Mouse (Mus musculus) midbrain, embryonic 12.5 days (tissue): ENCODE data around the gene Mturn. TPM values are rescaled to one million over a fixed set of nuclear protein-coding genes. Genes with fewer than 3 reads are reported as not detected.

Experiments used
- ATAC-seq: fragments of 200-750 bp; cut with Nextera tagmentation; 2 replicates; pipeline ENCODE4 v1.8.0; 2017; ENCODE audit warnings: low read depth, moderate TSS enrichment, moderate library complexity; ENCODE audit not compliant: low FRiP score
- H3K27ac ChIP-seq: fragments of 300-500 bp; sonication (generic); replicated peaks from 2 replicates; pipeline ENCODE4 v1.5.1; 2016; ENCODE audit warnings: mild to moderate bottlenecking
- H3K27me3 ChIP-seq: fragments of 300-500 bp; sonication (generic); 2 replicates; pipeline ENCODE4 v1.6.1; 2016; ENCODE audit warnings: mild to moderate bottlenecking
- H3K36me3 ChIP-seq: fragments of 300-500 bp; sonication (generic); 2 replicates; pipeline ENCODE4 v1.6.1; 2016
- H3K4me1 ChIP-seq: fragments of 300-500 bp; sonication (generic); 2 replicates; pipeline ENCODE4 v1.6.1; 2016
- H3K4me2 ChIP-seq: fragments of 300-500 bp; sonication (generic); replicated peaks from 2 replicates; pipeline ENCODE4 v1.6.1; 2016; ENCODE audit warnings: mild to moderate bottlenecking, moderate library complexity
- H3K4me3 ChIP-seq: fragments of 300-500 bp; sonication (generic); 2 replicates; pipeline ENCODE4 v1.5.1; 2016; ENCODE audit warnings: mild to moderate bottlenecking
- H3K9ac ChIP-seq: fragments of 300-500 bp; sonication (generic); replicated peaks from 2 replicates; pipeline ENCODE4 v1.6.1; 2016; ENCODE audit warnings: mild to moderate bottlenecking, moderate library complexity
- H3K9me3 ChIP-seq: fragments of 300-500 bp; sonication (generic); 2 replicates; pipeline ENCODE4 v1.6.1; 2016; ENCODE audit warnings: mild to moderate bottlenecking
- WGBS: fragments of 180-500 bp; shearing (Covaris S2); methylation state at CpG from one replicate; pipeline ENCODE4 v1.1.7; 2016; 5-methylcytosine and 5-hydroxymethylcytosine counted together
- polyA plus RNA-seq: library from polyadenylated mRNA; unstranded; fragments of >200 nt; fragmentation: Nextera tagmentation; extraction: Ambion mirVana; gene quantifications from 2 replicates; pipeline ENCODE4 v1.2.1, GENCODE M21; 2016

Gene Mturn
- polyA plus RNA-seq, 1 experiment from 2014 or later = 60.4 TPM

- Histone ChIP-seq H3K9me3 (no peaks in the 10 kb centered on the region), H3K4me1 (no peaks in the 10 kb centered on the region), H3K27me3 (no peaks in the 10 kb centered on the region), H3K36me3 (no peaks in the 10 kb centered on the region), H3K4me2 (no peak overlapping the region), H3K27ac (no peak overlapping the region), H3K9ac (no peak overlapping the region), H3K4me3 (no peak overlapping the region)
- 92% methylated on average over 7 of the region's 7 CpGs for WGBS
- ATAC-seq = no peak
Observed at GRCm38 (mm10) chr6:54749056-54749455, 67.6 kb downstream of the Mturn start.

DNA sequence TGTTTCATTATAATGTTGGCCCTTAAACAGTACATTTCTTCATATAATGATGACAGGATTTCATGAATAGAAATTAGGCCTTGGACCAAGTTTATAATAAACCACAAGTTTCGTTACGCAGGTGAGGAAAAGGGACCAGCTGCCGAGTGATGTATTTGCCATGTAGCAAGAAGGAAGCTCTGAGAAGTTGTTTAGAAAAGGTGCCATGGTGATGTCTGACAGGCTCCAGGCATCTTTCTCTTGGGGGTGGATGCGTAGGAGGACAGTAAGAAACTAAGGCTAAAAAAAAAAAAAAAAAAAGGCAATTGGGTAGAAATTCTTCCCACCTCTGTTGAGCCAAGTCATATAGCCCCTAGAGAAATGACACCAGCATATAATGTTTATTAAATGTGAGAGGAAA lies 70.2 kb downstream of the Mturn start:
- no peak overlapping the region for H3K4me2 ChIP-seq
- no peak overlapping the region for H3K27ac ChIP-seq
- H3K27me3 ChIP-seq = no peaks in the 10 kb centered on the region; the same call in 1 of the 2 replicates
- ATAC-seq = no peak
- no peak overlapping the region for H3K4me3 ChIP-seq
- no peaks in the 10 kb centered on the region for H3K9me3 ChIP-seq
- H3K9ac ChIP-seq = no peak overlapping the region
- WGBS = 96% methylated on average over 4 of the region's 4 CpGs
- H3K36me3 ChIP-seq = no peaks in the 10 kb centered on the region
- no peaks in the 10 kb centered on the region for H3K4me1 ChIP-seq

- Histone ChIP-seq H3K4me3 (no peak overlapping the region), H3K9me3 (no peaks in the 10 kb centered on the region), H3K4me2 (no peak overlapping the region), H3K27ac (no peak overlapping the region), H3K9ac (no peak overlapping the region), H3K27me3 (no peaks in the 10 kb centered on the region; the same call in 1 of the 2 replicates), H3K4me1 (no peaks in the 10 kb centered on the region), H3K36me3 (no peaks in the 10 kb centered on the region)
- WGBS = 80% methylated on average over 3 of the region's 3 CpGs
- no peak for ATAC-seq
Observed at GRCm38 (mm10) chr6:54752076-54752475, 70.7 kb downstream of the Mturn start.

Other genes with a start within 250 kb of the Mturn start
- gene Scrn1, start 115.1 kb upstream of the Mturn start, polyA plus RNA-seq = 83.8 and 86.4 TPM in 2 replicates
- 16.8 and 21.5 TPM in 2 replicates for gene Plekha8, start 86.5 kb upstream of the Mturn start, polyA plus RNA-seq
- 15.7 and 16.3 TPM in 2 replicates for gene Fkbp14, start 84.3 kb upstream of the Mturn start, polyA plus RNA-seq
- gene Znrf2, start 135.3 kb downstream of the Mturn start, polyA plus RNA-seq = 3.6 and 4.4 TPM in 2 replicates